In the genomic region with DNA sequence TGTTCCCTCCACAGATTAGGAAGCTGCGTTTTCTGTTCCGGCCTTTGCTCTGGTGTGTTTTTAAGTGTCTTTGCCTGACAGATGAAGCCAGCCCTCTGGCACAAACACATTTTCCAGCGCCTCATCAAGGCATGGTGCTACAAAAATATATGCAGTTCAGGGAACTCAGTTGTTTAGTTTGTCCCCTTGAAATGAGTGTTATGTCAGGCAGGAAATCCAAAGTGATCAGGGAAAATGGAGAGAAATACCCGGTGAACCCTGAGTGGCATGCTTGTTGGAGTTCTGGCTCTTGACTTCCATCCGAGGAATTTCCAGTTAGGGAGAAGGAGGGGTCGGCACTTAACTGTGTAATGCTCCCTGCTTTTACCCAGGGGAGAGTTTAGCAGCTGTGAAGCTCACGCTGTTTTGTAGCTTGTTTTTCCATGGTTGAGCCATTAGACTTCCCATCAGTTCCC, we compare ENCODE assay signal across 14 mouse cellular contexts.
A peak's percentile ranks its signal among the peaks of the same experiment; 100 is the strongest.
DNase-seq lines count a peak whose midpoint lies in the region; ATAC-seq and TF ChIP-seq lines count a peak whose summit lies in the region.
"Had no signal": no experiment of that assay in that cellular context is flagged by ENCODE, and none has a peak within 500 bp of the region (broad histone marks: within the 10 kb centered on the region; RNA-seq: fewer than 3 reads in every experiment).

No protein-coding gene starts in this region.

- no peak overlapping the region for H3K9ac ChIP-seq in hindbrain, embryonic 13.5 days
- H3K9ac ChIP-seq in hindbrain, postnatal 0 days (replicated peaks; ENCODE audit: low read length): no peak overlapping the region
- H3K9ac ChIP-seq in embryonic facial prominence, embryonic 13.5 days: 0 out of 2 replicates have a peak overlapping the region, but pooled peaks have one; percentile 6
- H3K9ac ChIP-seq: forebrain, postnatal 0 days had no signal

- peaks cover 15% of the 10 kb centered on the region for H3K4me1 ChIP-seq in hindbrain, embryonic 13.5 days (replicated peaks)
- H3K4me1 ChIP-seq in hindbrain, postnatal 0 days (ENCODE audit: insufficient read depth, low read length): peaks cover 3% of the 10 kb centered on the region; the same call in 1 of the 2 replicates
- peaks cover 8% of the 10 kb centered on the region for H3K4me1 ChIP-seq in embryonic facial prominence, embryonic 13.5 days

- no peak for DNase-seq in hindbrain, postnatal 0 days (ENCODE audit: low spot score)
- DNase-seq in brain, embryonic 14.5 days (ENCODE audit: low read depth): peak; percentile 43
- peak; percentile 53 to 81 for DNase-seq in lung, postnatal 4 days
- DNase-seq in left cerebral cortex, adult 8-10 months (ENCODE audit: low spot score in 2 of 2): no peak
- DNase-seq in ovary, postnatal 14 days (ENCODE audit: low spot score): no peak
- DNase-seq: adrenal gland, adult 8-10 months; cerebellum, adult 2 months; forebrain, postnatal 0 days; gastrocnemius, postnatal 14 days; midbrain, embryonic 14.5 days; thymus, adult 2 months had no signal

- no peak for TF ChIP-seq POLR2A in brain, embryonic 14.5 days (IDR thresholded peaks at IDR 0.05; ENCODE audit: borderline replicate concordance, extremely low read depth, insufficient read depth, insufficient read length, poor library complexity, severe bottlenecking)

- no peaks in the 10 kb centered on the region for H3K36me3 ChIP-seq in hindbrain, embryonic 13.5 days
- no peaks in the 10 kb centered on the region for H3K36me3 ChIP-seq in hindbrain, postnatal 0 days (ENCODE audit: insufficient read depth, low read length)
- no peaks in the 10 kb centered on the region for H3K36me3 ChIP-seq in embryonic facial prominence, embryonic 13.5 days

- no peak for TF ChIP-seq CTCF in hindbrain, postnatal 0 days (IDR thresholded peaks at IDR 0.05; ENCODE audit: low read depth)
- no peak for TF ChIP-seq CTCF in brain, embryonic 14.5 days (IDR thresholded peaks at IDR 0.05; ENCODE audit: borderline replicate concordance, extremely low read depth, insufficient read depth, insufficient read length)

- no peaks in the 10 kb centered on the region for H3K27me3 ChIP-seq in hindbrain, embryonic 13.5 days
- H3K27me3 ChIP-seq in hindbrain, postnatal 0 days (ENCODE audit: insufficient read depth, low read length): 0 out of 2 replicates have a peak, but pooled peaks cover 3% of the 10 kb centered on the region
- no peaks in the 10 kb centered on the region for H3K27me3 ChIP-seq in embryonic facial prominence, embryonic 13.5 days

- ATAC-seq in hindbrain, embryonic 13.5 days (ENCODE audit: low FRiP score): no peak
- ATAC-seq in hindbrain, postnatal 0 days: no peak
- no peak for ATAC-seq in embryonic facial prominence, embryonic 13.5 days (ENCODE audit: insufficient number of reproducible peaks, insufficient read depth, low FRiP score, low TSS enrichment, low read depth)
- ATAC-seq: forebrain, postnatal 0 days had no signal

- H3K9me3 ChIP-seq in hindbrain, embryonic 13.5 days: no peaks in the 10 kb centered on the region
- no peaks in the 10 kb centered on the region for H3K9me3 ChIP-seq in hindbrain, postnatal 0 days (ENCODE audit: low read length)
- no peaks in the 10 kb centered on the region for H3K9me3 ChIP-seq in embryonic facial prominence, embryonic 13.5 days

- WGBS in hindbrain, embryonic 13.5 days: 54% methylated on average over 7 of the region's 7 CpGs
- 41% methylated on average over 7 of the region's 7 CpGs for WGBS in hindbrain, postnatal 0 days
- WGBS in embryonic facial prominence, embryonic 13.5 days: 37% methylated on average over 7 of the region's 7 CpGs

- no peak overlapping the region for H3K4me2 ChIP-seq in hindbrain, embryonic 13.5 days
- no peak overlapping the region for H3K4me2 ChIP-seq in hindbrain, postnatal 0 days (ENCODE audit: low read depth, low read length)
- H3K4me2 ChIP-seq in embryonic facial prominence, embryonic 13.5 days: no peak overlapping the region
- H3K4me2 ChIP-seq: liver, embryonic 11.5 days had no signal

- H3K27ac ChIP-seq in hindbrain, embryonic 13.5 days: peak overlapping the region; percentile 27; the same call in 1 of the 2 replicates
- H3K27ac ChIP-seq in hindbrain, postnatal 0 days: no peak overlapping the region
- no peak overlapping the region for H3K27ac ChIP-seq in embryonic facial prominence, embryonic 13.5 days

- H3K4me3 ChIP-seq in hindbrain, embryonic 13.5 days: no peak overlapping the region
- no peak overlapping the region for H3K4me3 ChIP-seq in hindbrain, postnatal 0 days (ENCODE audit: low read length)
- H3K4me3 ChIP-seq in embryonic facial prominence, embryonic 13.5 days: no peak overlapping the region

Comparison
In these comparisons a context has a peak if more than half of its experiments do, and no peak if none do; other contexts are left out.
1. DNase-seq: peak in brain, embryonic 14.5 days (single experiment) and lung, postnatal 4 days (2 of 2); none in hindbrain, postnatal 0 days (single experiment), left cerebral cortex, adult 8-10 months (0 of 2) and ovary, postnatal 14 days (single experiment).